Mouse (Mus musculus): ENCODE measurements around the gene Ppargc1a.
A peak's percentile ranks its signal among the peaks of the same experiment; 100 is the strongest.

Ppargc1a gene

GRCm38 (mm10) chr5:51552483-51553091, 14.9 kb downstream of the Ppargc1a start:
- DNase-seq: peak; percentile 53 to 60

GRCm38 (mm10) chr5:51551852-51552482, 15.6 kb downstream of the Ppargc1a start:
- DNase-seq: peak; percentile 10 to 38

GRCm38 (mm10) chr5:51547442-51548035, 20.0 kb downstream of the Ppargc1a start:
- no peak for DNase-seq

GRCm38 (mm10) chr5:51546817-51547216, 20.7 kb downstream of the Ppargc1a start:
- DNase-seq: no peak

- no peak for DNase-seq
These were observed 22.1 kb downstream of the Ppargc1a start for GRCm38 (mm10) chr5:51545133-51546049.

- DNase-seq: no peak
These were observed 23.3 kb downstream of the Ppargc1a start for GRCm38 (mm10) chr5:51544141-51544735.

GRCm38 (mm10) chr5:51541557-51541956, 26.0 kb downstream of the Ppargc1a start:
- DNase-seq: no peak

- peak in 1 of 2 experiments; percentile 15 for DNase-seq
These were observed 26.7 kb downstream of the Ppargc1a start for GRCm38 (mm10) chr5:51540816-51541215.

GRCm38 (mm10) chr5:51539563-51539962, 28.0 kb downstream of the Ppargc1a start:
- DNase-seq: no peak

GRCm38 (mm10) chr5:51538319-51538718, 29.2 kb downstream of the Ppargc1a start:
- no peak for DNase-seq

- DNase-seq: no peak
These were observed 29.9 kb downstream of the Ppargc1a start for GRCm38 (mm10) chr5:51537646-51538030.

- no peak for DNase-seq
These were observed 30.4 kb downstream of the Ppargc1a start for GRCm38 (mm10) chr5:51537009-51537645.

- peak in 1 of 2 experiments; percentile 11 for DNase-seq
These were observed 33.1 kb downstream of the Ppargc1a start for GRCm38 (mm10) chr5:51534456-51534855.

GRCm38 (mm10) chr5:51531286-51531685, 36.2 kb downstream of the Ppargc1a start:
- peak in 1 of 2 experiments; percentile 38 for DNase-seq

- DNase-seq: no peak
These were observed 38.1 kb downstream of the Ppargc1a start for GRCm38 (mm10) chr5:51529444-51529843.

GRCm38 (mm10) chr5:51528165-51528498, 39.4 kb downstream of the Ppargc1a start:
- DNase-seq: no peak

- no peak for DNase-seq
These were observed 39.9 kb downstream of the Ppargc1a start for GRCm38 (mm10) chr5:51527498-51528164.

GRCm38 (mm10) chr5:51525858-51526257, 41.7 kb downstream of the Ppargc1a start:
- DNase-seq: no peak

- DNase-seq: no peak
These were observed 46.7 kb downstream of the Ppargc1a start for GRCm38 (mm10) chr5:51520807-51521206.

- DNase-seq: no peak
These were observed 49.9 kb downstream of the Ppargc1a start for GRCm38 (mm10) chr5:51517440-51518187.

GRCm38 (mm10) chr5:51504654-51505053, 62.9 kb downstream of the Ppargc1a start:
- DNase-seq: no peak

All from cerebellum, postnatal 10 days (tissue).